Mouse (Mus musculus) heart, adult 2 months (tissue): ENCODE measurements at regions not wholly inside any gene's neighbourhood (a gene's known extent, or its start where the extent isn't known, plus 50 kb on each side); places are given as distances from the start of the nearest gene placed in this dataset.

Experiments
- DNase-seq, 2 experiments: peaks; one replicate each; pipeline ENCODE4 v3.0.0; 2021
- H3K27ac ChIP-seq: fragments of 200-600 bp; 2 replicates; pipeline ENCODE4 v1.8.1; 2022
- H3K27me3 ChIP-seq: fragments of 200-500 bp; 2 replicates; pipeline ENCODE4 v1.6.1; 2012; ENCODE audit warnings: mild to moderate bottlenecking, low read length, inconsistent platforms, mixed read lengths; ENCODE audit not compliant: control insufficient read depth, insufficient read depth
- H3K36me3 ChIP-seq: fragments of 200-500 bp; 2 replicates; pipeline ENCODE4 v1.6.1; 2012; ENCODE audit warnings: low read length, inconsistent platforms; ENCODE audit not compliant: control insufficient read depth, insufficient read depth
- H3K4me1 ChIP-seq: fragments of 200-500 bp; 2 replicates; pipeline ENCODE4 v1.6.1; 2011; ENCODE audit warnings: low read length; ENCODE audit not compliant: control insufficient read depth, insufficient read depth
- H3K4me3 ChIP-seq: fragments of 200-600 bp; 2 replicates; pipeline ENCODE4 v1.8.1; 2022
- H3K79me2 ChIP-seq: fragments of 200-500 bp; replicated peaks from 2 replicates; pipeline ENCODE4 v1.6.1; 2012; ENCODE audit warnings: mild to moderate bottlenecking, inconsistent platforms, low read length, moderate library complexity, mixed read lengths; ENCODE audit not compliant: control insufficient read depth, insufficient read depth
- H3K9ac ChIP-seq: fragments of 200-500 bp; 2 replicates; pipeline ENCODE4 v1.6.1; 2012; ENCODE audit warnings: low read depth, mild to moderate bottlenecking, control low read depth, inconsistent platforms, low read length, mixed read lengths
- CTCF ChIP-seq: fragments of 200-600 bp; IDR thresholded peaks from 2 replicates; pipeline ENCODE4 v1.8.1; 2022; ENCODE audit warnings: antibody characterized with exemption, mild to moderate bottlenecking, moderate library complexity
- EP300 ChIP-seq: fragments of 200-500 bp; IDR thresholded peaks from 2 replicates; pipeline ENCODE4 v1.6.1; 2011; ENCODE audit warnings: low read depth, low read length, control low read depth; ENCODE audit not compliant: insufficient read depth
- POLR2A ChIP-seq: fragments of 200-500 bp; IDR thresholded peaks from 2 replicates; pipeline ENCODE4 v1.6.1; 2011; ENCODE audit warnings: mild to moderate bottlenecking, low read depth, low read length, control low read depth; ENCODE audit not compliant: insufficient read depth
- WGBS: fragments of 180-500 bp; shearing (Covaris S2); methylation state at CpG from one replicate; pipeline ENCODE4 v1.1.7; 2018; 5-methylcytosine and 5-hydroxymethylcytosine counted together
- intact Hi-C: fragments of 180-260 bp; cut with DNase I; formaldehyde crosslinking; loops from one replicate; pipeline ENCODE4 v1.15.1; 2025

- intact Hi-C loops: no loop called here
- no peak overlapping the region for H3K4me3 ChIP-seq
- no peaks in the 10 kb centered on the region for H3K4me1 ChIP-seq
- TF ChIP-seq CTCF: no peak
- TF ChIP-seq EP300: no peak
- TF ChIP-seq POLR2A: no peak
- no peak for DNase-seq
- H3K79me2 ChIP-seq: no peaks in the 10 kb centered on the region
- H3K27me3 ChIP-seq: no peaks in the 10 kb centered on the region
- H3K9ac ChIP-seq: no peak overlapping the region
- H3K27ac ChIP-seq: no peak overlapping the region
- WGBS: 77% methylated on average over 2 of the region's 2 CpGs
- H3K36me3 ChIP-seq: no peaks in the 10 kb centered on the region
Observed at GRCm38 (mm10) chr12:95394991-95395530, 297.0 kb upstream of the Flrt2 start.

GRCm38 (mm10) chr12:95420861-95421260, 271.2 kb upstream of the Flrt2 start:
- Histone ChIP-seq H3K4me3 (no peak overlapping the region), H3K27ac (no peak overlapping the region), H3K27me3 (no peaks in the 10 kb centered on the region), H3K9ac (no peak overlapping the region), H3K36me3 (no peaks in the 10 kb centered on the region), H3K79me2 (no peaks in the 10 kb centered on the region), H3K4me1 (no peaks in the 10 kb centered on the region)
- intact Hi-C loops: no loop called here
- TF ChIP-seq POLR2A: no peak
- TF ChIP-seq EP300: no peak
- no peak for TF ChIP-seq CTCF
- no peak for DNase-seq
- WGBS: 48% methylated on average over 3 of the region's 3 CpGs

GRCm38 (mm10) chr12:95424739-95425138, 267.3 kb upstream of the Flrt2 start:
- no peak overlapping the region for H3K9ac ChIP-seq
- H3K36me3 ChIP-seq: no peaks in the 10 kb centered on the region
- H3K27me3 ChIP-seq: no peaks in the 10 kb centered on the region
- no peaks in the 10 kb centered on the region for H3K4me1 ChIP-seq
- H3K27ac ChIP-seq: no peak overlapping the region
- 62% methylated on average over 2 of the region's 2 CpGs for WGBS
- no peak overlapping the region for H3K4me3 ChIP-seq
- TF ChIP-seq CTCF (no peak), EP300 (no peak), POLR2A (no peak)
- no peak for DNase-seq
- intact Hi-C loops: no loop called here
- no peaks in the 10 kb centered on the region for H3K79me2 ChIP-seq

- H3K27ac ChIP-seq: no peak overlapping the region
- intact Hi-C loops: no loop called here
- H3K36me3 ChIP-seq: no peaks in the 10 kb centered on the region
- no peaks in the 10 kb centered on the region for H3K27me3 ChIP-seq
- H3K4me3 ChIP-seq: no peak overlapping the region
- no peak for DNase-seq
- no peak overlapping the region for H3K9ac ChIP-seq
- TF ChIP-seq CTCF (no peak), POLR2A (no peak), EP300 (no peak)
- H3K79me2 ChIP-seq: no peaks in the 10 kb centered on the region
- WGBS: 59% methylated on average over 2 of the region's 2 CpGs
- no peaks in the 10 kb centered on the region for H3K4me1 ChIP-seq
Observed at GRCm38 (mm10) chr12:95437226-95437625, 254.8 kb upstream of the Flrt2 start.

- Histone ChIP-seq H3K27ac (no peak overlapping the region), H3K27me3 (no peaks in the 10 kb centered on the region), H3K4me1 (no peaks in the 10 kb centered on the region), H3K4me3 (no peak overlapping the region), H3K9ac (no peak overlapping the region), H3K36me3 (no peaks in the 10 kb centered on the region), H3K79me2 (no peaks in the 10 kb centered on the region)
- TF ChIP-seq EP300 (no peak), CTCF (no peak), POLR2A (no peak)
- intact Hi-C loops: no loop called here
- WGBS: 96% methylated on average over 4 of the region's 4 CpGs
- no peak for DNase-seq
Observed at GRCm38 (mm10) chr12:95457480-95457879, 234.5 kb upstream of the Flrt2 start.

- intact Hi-C loops: no loop called here
- DNase-seq: no peak
- Histone ChIP-seq H3K27ac (no peak overlapping the region), H3K4me3 (no peak overlapping the region), H3K36me3 (no peaks in the 10 kb centered on the region), H3K79me2 (no peaks in the 10 kb centered on the region), H3K4me1 (no peaks in the 10 kb centered on the region), H3K9ac (no peak overlapping the region), H3K27me3 (no peaks in the 10 kb centered on the region)
- 74% methylated on average over 12 of the region's 12 CpGs for WGBS
- TF ChIP-seq CTCF (no peak), POLR2A (no peak), EP300 (no peak)
Observed at GRCm38 (mm10) chr12:95466502-95467490, 225.2 kb upstream of the Flrt2 start.
